Mouse (Mus musculus): ENCODE results near the gene Dnase1. TPM values are rescaled to one million over a fixed set of nuclear protein-coding genes. Genes with fewer than 3 reads are reported as not detected.

Gene Dnase1
- polyA plus RNA-seq, 1 experiment from 2014 or later = 4.5 TPM

Small RNA genes within 50 kb of the gene (microRNA-seq; reads per million reads assigned to microRNA genes)
- not detected for gene Gm23413

Other genes with a start within 250 kb of the Dnase1 start
- gene Olfr15, start 206.1 kb upstream of the Dnase1 start, polyA plus RNA-seq (2014; fragmentation: Nextera tagmentation; extraction: Ambion mirVana) = not detected in 2 replicates
- gene Zfp174, start 189.7 kb upstream of the Dnase1 start, polyA plus RNA-seq (2014; fragmentation: Nextera tagmentation; extraction: Ambion mirVana) = 1.0 and 1.1 TPM in 2 replicates
- gene Naa60, start 164.6 kb upstream of the Dnase1 start, polyA plus RNA-seq (2014; fragmentation: Nextera tagmentation; extraction: Ambion mirVana) = 39.0 and 40.2 TPM in 2 replicates
- 6.1 and 7.9 TPM in 2 replicates for gene Zfp597, start 152.4 kb upstream of the Dnase1 start, polyA plus RNA-seq (2014; fragmentation: Nextera tagmentation; extraction: Ambion mirVana)
- gene Gm20695, start 152.3 kb upstream of the Dnase1 start, polyA plus RNA-seq (2014; fragmentation: Nextera tagmentation; extraction: Ambion mirVana) = 1.7 and 2.0 TPM in 2 replicates
- 7.1 and 7.6 TPM in 2 replicates for gene 1700037C18Rik, start 128.3 kb upstream of the Dnase1 start, polyA plus RNA-seq (2014; fragmentation: Nextera tagmentation; extraction: Ambion mirVana)
- gene Cluap1, start 128.1 kb upstream of the Dnase1 start, polyA plus RNA-seq (2014; fragmentation: Nextera tagmentation; extraction: Ambion mirVana) = 13.2 and 17.0 TPM in 2 replicates
- gene Nlrc3, start 60.3 kb upstream of the Dnase1 start, polyA plus RNA-seq (2014; fragmentation: Nextera tagmentation; extraction: Ambion mirVana) = 1.9 and 2.3 TPM in 2 replicates
- 11.0 and 11.2 TPM in 2 replicates for gene Slx4, start 33.2 kb upstream of the Dnase1 start, polyA plus RNA-seq (2014; fragmentation: Nextera tagmentation; extraction: Ambion mirVana)
- gene Trap1, start 40.9 kb downstream of the Dnase1 start, polyA plus RNA-seq (2014; fragmentation: Nextera tagmentation; extraction: Ambion mirVana) = 117 and 122 TPM in 2 replicates
- gene Crebbp, start 177.1 kb downstream of the Dnase1 start, polyA plus RNA-seq (2014; fragmentation: Nextera tagmentation; extraction: Ambion mirVana) = 24.8 and 30.2 TPM in 2 replicates

All from heart, embryonic 14.5 days (tissue).